Mouse (Mus musculus) c-Kit-negative CD71-positive TER-119-positive erythroid progenitor cells, embryonic 14.5 days (primary cell): ENCODE data around the gene Ifngr2.
"Not testable (repeated sequence)": the region's sequence is repeated elsewhere in the genome, so short reads cannot be mapped to it uniquely, and the experiment has no call there.

Experiments used
- DNase-seq: peaks from one replicate; pipeline ENCODE4 v3.0.0-alpha.2; 2013; ENCODE audit warnings: low read depth, low spot score

The Ifngr2 gene

GRCm38 (mm10) chr16:91546836-91547741 is at the start of gene Ifngr2:
TSS of gene Ifngr2 (plus strand) at chr16:91547072.
- peak; percentile 48 for DNase-seq

- no peak for DNase-seq
Observed at GRCm38 (mm10) chr16:91498041-91498440, 48.8 kb upstream of the Ifngr2 start.

GRCm38 (mm10) chr16:91504701-91505100 is 42.2 kb upstream of the Ifngr2 start:
- no peak for DNase-seq

GRCm38 (mm10) chr16:91505116-91505601 is 41.7 kb upstream of the Ifngr2 start:
- no peak for DNase-seq

GRCm38 (mm10) chr16:91506396-91506795 is 40.5 kb upstream of the Ifngr2 start:
- no peak for DNase-seq

GRCm38 (mm10) chr16:91512161-91512787 is 34.6 kb upstream of the Ifngr2 start:
- peak; percentile 80 for DNase-seq

GRCm38 (mm10) chr16:91513099-91513498 is 33.8 kb upstream of the Ifngr2 start:
- no peak for DNase-seq

GRCm38 (mm10) chr16:91517020-91517419 is 29.9 kb upstream of the Ifngr2 start:
- DNase-seq = no peak

- no peak for DNase-seq
Observed at GRCm38 (mm10) chr16:91522040-91522439, 24.8 kb upstream of the Ifngr2 start.

- no peak for DNase-seq
Observed at GRCm38 (mm10) chr16:91522479-91523309, 24.2 kb upstream of the Ifngr2 start.

- no peak for DNase-seq
Observed at GRCm38 (mm10) chr16:91524206-91524605, 22.7 kb upstream of the Ifngr2 start.

GRCm38 (mm10) chr16:91526274-91526673 is 20.6 kb upstream of the Ifngr2 start:
- DNase-seq = no peak

GRCm38 (mm10) chr16:91527051-91527450 is 19.8 kb upstream of the Ifngr2 start:
- DNase-seq = no peak

GRCm38 (mm10) chr16:91527500-91527899 is 19.4 kb upstream of the Ifngr2 start:
- no peak for DNase-seq

GRCm38 (mm10) chr16:91528578-91528977 is 18.3 kb upstream of the Ifngr2 start:
- DNase-seq = no peak

- DNase-seq = not testable (repeated sequence)
Observed at GRCm38 (mm10) chr16:91530830-91531229, 16.0 kb upstream of the Ifngr2 start.

- no peak for DNase-seq
Observed at GRCm38 (mm10) chr16:91531856-91532255, 15.0 kb upstream of the Ifngr2 start.

GRCm38 (mm10) chr16:91532429-91532828 is 14.4 kb upstream of the Ifngr2 start:
- DNase-seq = no peak

GRCm38 (mm10) chr16:91533097-91534001 is 13.5 kb upstream of the Ifngr2 start:
- DNase-seq = no peak

GRCm38 (mm10) chr16:91534477-91534876 is 12.4 kb upstream of the Ifngr2 start:
- peak; percentile 82 for DNase-seq

GRCm38 (mm10) chr16:91534888-91535287 is 12.0 kb upstream of the Ifngr2 start:
- DNase-seq = no peak
